Mouse (Mus musculus): ENCODE results near the gene St6gal1. TPM values are rescaled to one million over a fixed set of nuclear protein-coding genes. Genes with fewer than 3 reads are reported as not detected.

Gene St6gal1
- total RNA-seq, 1 experiment = 7.2 TPM

- Histone ChIP-seq H3K4me1 (ENCODE audit: control insufficient read depth in 2 of 2, insufficient read depth in 2 of 2, low read length in 2 of 2, poor library complexity in 1 of 2) (no peaks in the 10 kb centered on the region), H3K36me3 (ENCODE audit: control insufficient read depth, insufficient read depth, low read length, poor library complexity, severe bottlenecking) (no peaks in the 10 kb centered on the region), H3K4me3 (ENCODE audit: insufficient read depth in 1 of 2, low read depth in 1 of 2, low read length in 2 of 2, poor library complexity in 1 of 2, severe bottlenecking in 1 of 2) (no peak overlapping the region), H3K9me3 (ENCODE audit: control insufficient read depth, insufficient read depth, low read depth, low read length) (no peaks in the 10 kb centered on the region), H3K9ac (ENCODE audit: insufficient read depth, low read depth, low read length, poor library complexity, severe bottlenecking) (no peak overlapping the region), H3K27ac (ENCODE audit: insufficient read depth, low read depth, low read length, poor library complexity, severe bottlenecking) (no peak overlapping the region)
- DNase-seq (ENCODE audit: low read depth, low spot score) = no peak
- TF ChIP-seq ZNF384 (IDR thresholded peaks at IDR 0.05; ENCODE audit: low read depth, low read length) (no peak), HCFC1 (IDR thresholded peaks at IDR 0.05; ENCODE audit: borderline replicate concordance, insufficient read depth, low read length) (no peak), CHD2 (IDR thresholded peaks at IDR 0.05; ENCODE audit: low read depth, low read length) (no peak), MAFK (IDR thresholded peaks at IDR 0.05; ENCODE audit: insufficient read depth, low read depth, low read length) (no peak), ZC3H11A (IDR thresholded peaks at IDR 0.05; ENCODE audit: borderline replicate concordance, low read depth, low read length) (no peak)
- in situ Hi-C loops (cut with MboI; ENCODE audit: low sequenced_read_pairs in 2 of 2, unreplicated experiment in 2 of 2) = no loop called here
Observed at GRCm38 (mm10) chr16:23370724-23371123, 146.2 kb downstream of the St6gal1 start.

GRCm38 (mm10) chr16:23372340-23372739, 147.8 kb downstream of the St6gal1 start:
- no peak for DNase-seq (ENCODE audit: low read depth, low spot score)
- Histone ChIP-seq H3K27ac (ENCODE audit: insufficient read depth, low read depth, low read length, poor library complexity, severe bottlenecking) (no peak overlapping the region), H3K9ac (ENCODE audit: insufficient read depth, low read depth, low read length, poor library complexity, severe bottlenecking) (no peak overlapping the region), H3K4me3 (ENCODE audit: insufficient read depth in 1 of 2, low read depth in 1 of 2, low read length in 2 of 2, poor library complexity in 1 of 2, severe bottlenecking in 1 of 2) (no peak overlapping the region), H3K36me3 (ENCODE audit: control insufficient read depth, insufficient read depth, low read length, poor library complexity, severe bottlenecking) (no peaks in the 10 kb centered on the region), H3K4me1 (ENCODE audit: control insufficient read depth in 2 of 2, insufficient read depth in 2 of 2, low read length in 2 of 2, poor library complexity in 1 of 2) (no peaks in the 10 kb centered on the region), H3K9me3 (ENCODE audit: control insufficient read depth, insufficient read depth, low read depth, low read length) (no peaks in the 10 kb centered on the region)
- in situ Hi-C loops (cut with MboI; ENCODE audit: low sequenced_read_pairs in 2 of 2, unreplicated experiment in 2 of 2) = no loop called here
- TF ChIP-seq MAFK (IDR thresholded peaks at IDR 0.05; ENCODE audit: insufficient read depth, low read depth, low read length) = no peak
- no peak for TF ChIP-seq HCFC1 (IDR thresholded peaks at IDR 0.05; ENCODE audit: borderline replicate concordance, insufficient read depth, low read length)
- TF ChIP-seq ZC3H11A (IDR thresholded peaks at IDR 0.05; ENCODE audit: borderline replicate concordance, low read depth, low read length) = no peak
- no peak for TF ChIP-seq CHD2 (IDR thresholded peaks at IDR 0.05; ENCODE audit: low read depth, low read length)
- TF ChIP-seq ZNF384 (IDR thresholded peaks at IDR 0.05; ENCODE audit: low read depth, low read length) = no peak

GRCm38 (mm10) chr16:23374068-23374467, 149.5 kb downstream of the St6gal1 start:
- H3K27ac ChIP-seq (ENCODE audit: insufficient read depth, low read depth, low read length, poor library complexity, severe bottlenecking) = no peak overlapping the region
- H3K4me3 ChIP-seq (ENCODE audit: insufficient read depth in 1 of 2, low read depth in 1 of 2, low read length in 2 of 2, poor library complexity in 1 of 2, severe bottlenecking in 1 of 2) = no peak overlapping the region
- in situ Hi-C loops (cut with MboI; ENCODE audit: low sequenced_read_pairs in 2 of 2, unreplicated experiment in 2 of 2) = no loop called here
- H3K9me3 ChIP-seq (ENCODE audit: control insufficient read depth, insufficient read depth, low read depth, low read length) = no peaks in the 10 kb centered on the region
- no peak for DNase-seq (ENCODE audit: low read depth, low spot score)
- H3K4me1 ChIP-seq (ENCODE audit: control insufficient read depth in 2 of 2, insufficient read depth in 2 of 2, low read length in 2 of 2, poor library complexity in 1 of 2) = no peaks in the 10 kb centered on the region
- no peak for TF ChIP-seq CHD2 (IDR thresholded peaks at IDR 0.05; ENCODE audit: low read depth, low read length)
- TF ChIP-seq HCFC1 (IDR thresholded peaks at IDR 0.05; ENCODE audit: borderline replicate concordance, insufficient read depth, low read length) = no peak
- no peak for TF ChIP-seq ZNF384 (IDR thresholded peaks at IDR 0.05; ENCODE audit: low read depth, low read length)
- no peak for TF ChIP-seq ZC3H11A (IDR thresholded peaks at IDR 0.05; ENCODE audit: borderline replicate concordance, low read depth, low read length)
- TF ChIP-seq MAFK (IDR thresholded peaks at IDR 0.05; ENCODE audit: insufficient read depth, low read depth, low read length) = peak; percentile 80
- H3K9ac ChIP-seq (ENCODE audit: insufficient read depth, low read depth, low read length, poor library complexity, severe bottlenecking) = no peak overlapping the region
- no peaks in the 10 kb centered on the region for H3K36me3 ChIP-seq (ENCODE audit: control insufficient read depth, insufficient read depth, low read length, poor library complexity, severe bottlenecking)

GRCm38 (mm10) chr16:23374938-23375337, 150.4 kb downstream of the St6gal1 start:
- no peak overlapping the region for H3K9ac ChIP-seq (ENCODE audit: insufficient read depth, low read depth, low read length, poor library complexity, severe bottlenecking)
- no peak overlapping the region for H3K27ac ChIP-seq (ENCODE audit: insufficient read depth, low read depth, low read length, poor library complexity, severe bottlenecking)
- no peaks in the 10 kb centered on the region for H3K4me1 ChIP-seq (ENCODE audit: control insufficient read depth in 2 of 2, insufficient read depth in 2 of 2, low read length in 2 of 2, poor library complexity in 1 of 2)
- no peak for TF ChIP-seq MAFK (IDR thresholded peaks at IDR 0.05; ENCODE audit: insufficient read depth, low read depth, low read length)
- in situ Hi-C loops (cut with MboI; ENCODE audit: low sequenced_read_pairs in 2 of 2, unreplicated experiment in 2 of 2) = no loop called here
- no peaks in the 10 kb centered on the region for H3K36me3 ChIP-seq (ENCODE audit: control insufficient read depth, insufficient read depth, low read length, poor library complexity, severe bottlenecking)
- DNase-seq (ENCODE audit: low read depth, low spot score) = no peak
- H3K9me3 ChIP-seq (ENCODE audit: control insufficient read depth, insufficient read depth, low read depth, low read length) = no peaks in the 10 kb centered on the region
- H3K4me3 ChIP-seq (ENCODE audit: insufficient read depth in 1 of 2, low read depth in 1 of 2, low read length in 2 of 2, poor library complexity in 1 of 2, severe bottlenecking in 1 of 2) = no peak overlapping the region

- no peaks in the 10 kb centered on the region for H3K36me3 ChIP-seq (ENCODE audit: control insufficient read depth, insufficient read depth, low read length, poor library complexity, severe bottlenecking)
- no peak overlapping the region for H3K4me3 ChIP-seq (ENCODE audit: insufficient read depth in 1 of 2, low read depth in 1 of 2, low read length in 2 of 2, poor library complexity in 1 of 2, severe bottlenecking in 1 of 2)
- in situ Hi-C loops (cut with MboI; ENCODE audit: low sequenced_read_pairs in 2 of 2, unreplicated experiment in 2 of 2) = no loop called here
Observed at GRCm38 (mm10) chr16:23376189-23376588, 151.6 kb downstream of the St6gal1 start.

More at GRCm38 (mm10) chr16:23376189-23376588, 151.6 kb downstream of the St6gal1 start:
- TF ChIP-seq MAFK (IDR thresholded peaks at IDR 0.05; ENCODE audit: insufficient read depth, low read depth, low read length) (no peak), ZC3H11A (IDR thresholded peaks at IDR 0.05; ENCODE audit: borderline replicate concordance, low read depth, low read length) (no peak), CHD2 (IDR thresholded peaks at IDR 0.05; ENCODE audit: low read depth, low read length) (no peak), HCFC1 (IDR thresholded peaks at IDR 0.05; ENCODE audit: borderline replicate concordance, insufficient read depth, low read length) (no peak), ZNF384 (IDR thresholded peaks at IDR 0.05; ENCODE audit: low read depth, low read length) (no peak)
- Histone ChIP-seq H3K27ac (ENCODE audit: insufficient read depth, low read depth, low read length, poor library complexity, severe bottlenecking) (no peak overlapping the region), H3K9ac (ENCODE audit: insufficient read depth, low read depth, low read length, poor library complexity, severe bottlenecking) (no peak overlapping the region), H3K9me3 (ENCODE audit: control insufficient read depth, insufficient read depth, low read depth, low read length) (no peaks in the 10 kb centered on the region), H3K4me1 (ENCODE audit: control insufficient read depth in 2 of 2, insufficient read depth in 2 of 2, low read length in 2 of 2, poor library complexity in 1 of 2) (no peaks in the 10 kb centered on the region)
- no peak for DNase-seq (ENCODE audit: low read depth, low spot score)
